Mouse (Mus musculus) left cerebral cortex, adult 11 months (tissue): ENCODE results near the gene Gm45711.
A peak's percentile ranks its signal among the peaks of the same experiment; 100 is the strongest.
"Not testable (repeated sequence)": the region's sequence is repeated elsewhere in the genome, so short reads cannot be mapped to it uniquely, and the experiment has no call there.

Experiments
- DNase-seq: peaks from one replicate; pipeline ENCODE4 v3.0.0; 2022; ENCODE audit warnings: low spot score

The Gm45711 gene

GRCm38 (mm10) chr8:104321267-104321666 is 11.4 kb upstream of the Gm45711 start, which contains the start of gene Gm11020:
Gm11020 (plus strand) TSS chr8:104321567.
- not testable (repeated sequence) for DNase-seq

DNA sequence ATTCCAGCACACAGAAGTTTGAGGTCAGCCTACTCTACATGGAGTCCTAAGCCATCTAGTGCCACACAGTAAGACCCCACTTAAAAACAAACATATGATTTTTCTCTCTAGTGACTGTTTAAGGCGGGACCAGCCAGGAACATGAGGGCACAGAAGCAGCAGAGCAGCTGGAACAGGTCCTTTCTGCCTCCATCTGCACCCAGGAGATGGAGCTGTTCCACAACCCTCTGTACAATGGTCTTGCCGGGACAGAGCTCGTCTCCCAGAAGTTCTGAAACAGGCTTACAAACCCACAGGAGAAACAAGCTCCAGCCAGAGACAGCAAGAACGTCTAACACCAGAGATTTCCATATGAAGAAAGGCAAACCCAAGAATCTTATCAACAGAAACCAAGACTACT is 3.4 kb upstream of the Gm45711 start:
- DNase-seq = no peak

DNA sequence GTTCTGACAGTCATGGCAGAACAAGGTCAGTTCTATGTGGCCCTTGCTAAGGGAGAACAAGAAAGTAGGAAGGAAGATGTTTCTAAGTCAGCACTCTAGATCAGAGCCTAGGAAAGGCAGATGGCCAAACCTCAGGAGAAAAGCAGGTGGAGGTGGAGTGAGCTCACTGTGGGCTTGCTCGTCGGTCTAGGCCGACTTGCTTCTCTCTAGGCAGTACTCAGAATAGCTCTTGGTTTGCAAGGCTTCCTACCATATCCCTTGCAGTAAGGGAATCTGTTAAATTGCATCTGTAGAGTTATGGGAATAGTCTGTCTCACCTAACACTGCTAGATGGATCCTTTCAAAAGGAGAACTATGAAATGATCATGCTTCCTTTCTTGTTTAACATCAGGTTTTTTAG is 2.1 kb upstream of the Gm45711 start:
- DNase-seq = not testable (repeated sequence)

DNA sequence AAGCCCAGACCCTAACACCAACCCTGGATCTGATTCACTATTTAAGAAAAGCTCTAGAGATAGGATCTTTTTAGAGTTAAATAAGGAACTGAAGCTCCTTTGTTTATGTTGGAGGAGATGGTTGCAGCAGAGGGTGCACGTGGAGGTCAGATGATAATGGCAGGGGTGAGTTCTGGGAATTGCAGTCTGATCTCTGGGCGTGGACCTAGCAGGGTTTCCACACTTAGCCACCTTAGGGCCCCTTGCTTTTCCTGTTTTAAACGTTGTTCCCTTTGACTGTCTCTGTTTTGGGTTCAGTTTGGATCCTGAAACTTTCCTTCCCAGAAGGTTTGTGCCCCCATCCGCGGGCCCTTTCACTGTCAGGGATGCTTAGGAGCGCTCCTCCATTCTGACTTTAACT is 1.5 kb downstream of the Gm45711 start:
- DNase-seq = not testable (repeated sequence)

DNA sequence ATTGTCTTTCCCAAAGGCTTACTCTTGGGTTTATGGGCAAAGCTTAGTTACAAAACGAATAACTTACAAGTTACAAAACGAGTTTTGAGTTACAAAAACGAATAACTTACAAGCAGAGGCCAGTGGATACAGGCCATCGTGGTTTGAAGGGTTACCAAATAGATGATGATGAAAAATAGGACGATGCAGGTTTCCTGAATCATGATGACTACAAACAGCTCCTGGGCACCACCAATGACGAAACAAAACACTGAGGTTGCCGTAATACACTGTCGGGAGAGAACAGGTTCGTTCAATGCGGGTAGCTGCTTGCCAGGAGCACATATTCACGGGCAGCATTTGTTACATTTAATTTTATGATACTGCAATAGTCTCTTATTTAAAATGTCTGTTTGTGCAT is 4.9 kb downstream of the Gm45711 start:
- no peak for DNase-seq

DNA sequence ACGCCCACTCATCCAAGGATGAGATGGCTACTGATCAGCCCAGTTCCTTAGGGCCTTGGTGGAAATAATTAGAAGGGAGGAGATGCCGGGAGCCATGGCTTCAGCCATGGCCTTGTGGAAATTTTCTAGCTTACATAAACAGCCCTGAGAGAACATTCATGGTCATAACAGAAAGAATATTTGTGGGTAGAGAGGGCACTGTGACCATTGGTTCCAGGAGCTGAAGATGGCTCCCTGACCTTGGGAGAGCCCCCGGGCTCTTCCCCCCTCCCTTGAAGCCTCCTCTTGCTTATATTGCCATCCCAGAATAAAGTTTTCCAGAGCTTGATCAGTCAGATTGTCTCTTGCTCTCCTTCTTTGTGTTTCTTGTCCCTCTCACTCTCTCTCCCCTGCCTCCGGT is 7.3 kb downstream of the Gm45711 start:
- DNase-seq = not testable (repeated sequence)

GRCm38 (mm10) chr8:104301577-104301976 is 8.3 kb downstream of the Gm45711 start:
- not testable (repeated sequence) for DNase-seq

DNA sequence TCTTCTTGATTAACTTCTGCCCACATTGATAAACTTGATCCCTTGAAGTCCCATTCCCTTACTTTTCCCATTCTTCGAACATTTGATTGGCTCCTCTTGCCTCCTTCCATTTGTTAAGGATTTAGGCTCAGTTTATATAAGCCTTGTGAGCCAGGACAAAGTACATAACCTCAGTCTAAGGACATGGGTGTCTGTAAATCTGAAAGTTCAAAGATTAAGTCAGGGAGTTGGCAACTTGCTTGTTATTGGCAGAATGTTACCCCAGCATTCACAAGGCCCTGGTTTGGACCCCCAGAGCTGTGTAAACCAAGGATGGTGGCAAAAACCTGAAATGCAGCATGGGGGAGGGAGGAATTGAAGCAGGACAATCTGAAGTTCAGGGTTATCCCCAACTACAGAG is 15.5 kb downstream of the Gm45711 start:
- no peak for DNase-seq

DNA sequence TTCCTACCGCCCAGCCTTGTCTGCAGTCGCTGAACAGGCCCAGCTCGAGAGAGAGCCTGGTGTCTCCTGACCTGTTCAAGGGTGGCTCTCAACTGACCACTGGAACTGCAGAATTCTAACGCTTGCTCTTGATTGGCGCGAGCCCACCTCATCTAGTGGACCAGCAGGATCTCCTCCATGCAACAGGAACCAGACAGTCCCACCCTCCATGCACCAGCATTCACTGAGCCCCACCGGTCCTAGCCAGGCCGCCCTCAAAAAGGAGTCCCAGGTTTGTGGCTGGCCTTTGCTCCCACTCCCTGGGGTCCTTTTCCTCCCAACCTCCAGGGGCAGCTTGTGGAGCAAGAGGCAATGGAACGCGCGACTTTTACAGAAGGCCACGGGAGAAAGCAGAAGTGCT is 16.8 kb downstream of the Gm45711 start, which contains the start of gene Cmtm2a:
Gene Cmtm2a, minus strand, starts transcription at position 101 of the 400 bp plus-strand sequence.
- not testable (repeated sequence) for DNase-seq

- no peak for DNase-seq
Measured at GRCm38 (mm10) chr8:104268937-104269440, 40.9 kb downstream of the Gm45711 start.

DNA sequence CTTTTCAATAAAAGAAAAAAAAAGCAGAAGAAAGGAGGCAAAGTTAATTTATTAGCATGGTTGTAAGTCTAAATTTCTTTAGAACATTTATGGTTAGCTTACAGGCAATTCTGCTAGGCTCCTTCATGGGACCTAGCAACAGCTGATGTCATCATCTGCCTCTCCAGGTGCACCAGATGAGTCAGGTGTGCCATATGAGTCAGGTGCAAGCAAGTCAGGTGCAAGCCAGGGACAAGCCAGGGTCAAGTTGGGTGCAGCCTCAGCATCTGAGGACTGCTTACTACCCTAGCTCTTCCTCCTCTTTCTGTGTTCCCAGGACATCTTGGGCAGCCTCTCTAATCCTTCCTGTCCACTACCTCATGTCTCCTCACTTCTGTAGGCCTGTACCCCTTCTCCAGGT is 41.5 kb downstream of the Gm45711 start:
- DNase-seq = no peak

DNA sequence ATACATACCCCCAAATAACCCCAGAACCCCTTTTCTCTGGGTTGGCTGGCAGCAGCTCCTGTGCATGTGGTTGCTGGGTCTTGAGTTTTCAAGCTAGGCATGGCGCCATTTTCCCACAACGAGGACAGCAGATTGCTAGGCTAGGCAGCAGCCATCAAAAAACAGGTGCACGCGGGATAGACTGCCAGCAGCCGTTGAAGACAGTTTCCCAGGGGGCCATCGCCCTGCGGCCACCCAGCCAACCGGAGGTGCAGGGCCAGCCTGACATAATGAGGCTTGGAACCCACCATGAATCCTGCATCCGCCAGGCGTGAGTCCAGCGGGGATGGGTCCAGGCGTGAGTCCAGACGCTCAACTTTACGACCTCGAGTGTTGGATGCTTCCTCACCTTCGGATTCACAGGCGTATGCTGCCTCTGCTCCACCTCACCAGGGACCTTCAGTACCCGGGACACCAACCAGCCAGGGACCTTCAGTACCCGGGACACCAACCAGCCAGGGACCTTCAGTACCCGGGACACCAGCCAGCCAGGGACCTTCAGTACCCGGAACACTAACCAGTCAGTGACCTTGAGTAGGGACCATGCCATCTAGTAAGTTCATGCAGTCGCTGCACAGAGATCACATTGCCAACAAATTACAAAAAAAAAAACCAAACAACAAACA is 45.5 kb downstream of the Gm45711 start:
- not testable (repeated sequence) for DNase-seq

DNA sequence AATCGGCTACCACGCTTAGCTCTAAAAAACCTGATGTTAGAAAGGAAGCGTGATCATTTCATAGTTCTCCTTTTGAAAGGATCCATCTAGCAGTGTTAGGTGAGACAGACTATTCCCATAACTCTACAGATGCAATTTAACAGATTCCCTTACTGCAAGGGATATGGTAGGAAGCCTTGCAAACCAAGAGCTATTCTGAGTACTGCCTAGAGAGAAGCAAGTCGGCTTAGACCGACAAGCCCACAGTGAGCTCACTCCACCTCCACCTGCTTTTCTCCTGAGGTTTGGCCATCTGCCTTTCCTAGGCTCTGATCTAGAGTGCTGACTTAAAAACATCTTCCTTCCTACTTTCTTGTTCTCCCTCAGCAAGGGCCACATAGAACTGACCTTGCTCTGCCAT is 48.1 kb downstream of the Gm45711 start:
- DNase-seq = not testable (repeated sequence)

GRCm38 (mm10) chr8:104253016-104253415 is 56.9 kb downstream of the Gm45711 start:
- DNase-seq = no peak

- no peak for DNase-seq
Measured at GRCm38 (mm10) chr8:104251461-104251860, 58.4 kb downstream of the Gm45711 start.

DNA sequence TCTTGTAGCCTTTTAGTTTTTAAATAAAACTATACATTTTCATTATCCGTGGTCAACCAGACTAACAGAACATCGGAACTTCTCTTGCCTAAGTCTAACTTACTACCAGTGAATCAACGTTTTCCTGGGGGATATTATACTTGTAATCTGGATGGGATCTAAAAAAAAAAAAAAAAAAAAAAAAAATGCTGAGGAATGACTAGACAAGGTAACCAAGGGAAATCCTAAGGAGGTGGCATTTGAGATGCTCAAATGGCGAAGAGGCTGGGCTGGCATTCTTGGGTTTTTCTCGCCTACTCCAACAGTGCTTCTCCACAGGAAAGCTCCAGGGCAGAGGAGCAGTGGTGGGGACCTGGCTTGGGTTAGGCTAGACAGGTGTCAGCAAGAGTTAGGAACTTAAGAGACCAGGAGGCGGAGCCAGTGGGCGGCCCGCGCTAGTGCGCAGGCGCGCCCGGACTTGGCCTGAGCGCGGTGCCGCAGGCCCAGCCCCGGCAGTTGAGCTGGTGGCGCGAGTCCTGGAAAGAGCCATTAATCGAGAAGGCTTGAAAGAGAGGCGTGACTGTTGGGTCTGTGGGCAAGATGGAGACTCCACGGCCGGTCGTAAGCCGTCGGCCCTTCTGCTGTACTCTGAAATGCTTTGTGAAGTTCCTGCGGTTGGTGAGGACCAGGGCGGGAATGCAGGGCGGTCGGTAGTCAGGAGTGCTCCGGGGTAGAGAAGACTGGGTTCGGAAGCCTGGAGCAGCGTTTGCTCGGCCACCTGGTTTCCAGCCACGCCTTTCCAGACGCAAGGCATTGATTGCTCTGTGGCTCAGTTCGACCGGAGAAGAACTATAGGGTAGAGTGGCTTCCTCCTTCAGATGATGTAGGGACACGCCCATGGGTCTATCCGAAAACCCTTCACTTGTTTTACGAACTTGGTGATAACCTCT is 59.2 kb downstream of the Gm45711 start, which contains the start of gene Cklf:
Gene Cklf, plus strand, starts transcription at position 423 of the 929 bp plus-strand sequence.
- peak; percentile 52 for DNase-seq

DNA sequence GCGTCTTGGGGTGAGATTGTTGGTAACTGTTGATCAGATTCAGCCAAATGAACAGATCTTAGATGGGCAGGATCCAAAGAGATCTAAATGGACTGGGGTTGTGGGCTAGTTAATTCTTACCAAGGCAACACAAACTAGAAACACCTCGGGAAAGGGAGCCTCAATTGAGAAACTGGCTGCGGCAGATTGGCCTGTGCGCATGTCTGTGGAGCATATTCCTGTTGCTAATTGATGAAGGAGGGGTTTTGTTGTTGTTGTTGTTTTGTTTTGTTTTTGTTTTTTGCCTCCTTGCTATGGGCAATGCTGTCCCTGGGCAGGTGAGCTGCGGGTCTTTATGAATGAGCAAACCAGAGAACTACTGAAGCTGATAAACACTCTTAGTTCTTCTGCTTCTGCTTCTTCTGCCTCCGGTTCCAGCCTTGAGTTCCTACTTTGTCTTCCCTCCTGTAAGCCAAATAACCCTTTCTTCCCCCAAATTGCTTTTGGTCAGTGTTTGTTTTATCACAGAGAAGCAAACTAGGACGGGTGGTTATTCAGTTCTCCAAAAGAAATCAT is 60.4 kb downstream of the Gm45711 start:
- DNase-seq = no peak

DNA sequence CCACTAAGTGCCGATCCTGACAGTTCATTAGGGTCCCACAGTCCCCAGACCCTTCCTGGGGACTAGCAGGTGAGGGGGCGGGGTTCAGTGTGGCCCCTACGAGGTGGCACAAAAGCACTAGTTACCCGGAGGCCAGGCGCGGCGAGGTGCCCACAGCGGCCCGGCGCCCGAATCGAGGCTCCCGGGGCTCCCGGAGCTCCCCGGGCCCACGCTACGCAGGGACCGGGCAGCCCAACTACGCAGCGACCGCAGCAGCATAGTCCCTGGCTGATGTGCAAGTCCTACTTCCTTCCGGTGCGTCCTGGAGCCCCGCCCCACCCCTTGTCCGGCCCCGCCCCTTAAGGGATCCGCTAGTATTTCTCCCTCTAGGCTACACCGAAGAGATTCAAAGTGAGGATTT is 61.6 kb downstream of the Gm45711 start, which contains the start of gene Tk2:
Gene Tk2, minus strand, starts transcription at position 283 of the 400 bp plus-strand sequence.
- peak; percentile 42 for DNase-seq

DNA sequence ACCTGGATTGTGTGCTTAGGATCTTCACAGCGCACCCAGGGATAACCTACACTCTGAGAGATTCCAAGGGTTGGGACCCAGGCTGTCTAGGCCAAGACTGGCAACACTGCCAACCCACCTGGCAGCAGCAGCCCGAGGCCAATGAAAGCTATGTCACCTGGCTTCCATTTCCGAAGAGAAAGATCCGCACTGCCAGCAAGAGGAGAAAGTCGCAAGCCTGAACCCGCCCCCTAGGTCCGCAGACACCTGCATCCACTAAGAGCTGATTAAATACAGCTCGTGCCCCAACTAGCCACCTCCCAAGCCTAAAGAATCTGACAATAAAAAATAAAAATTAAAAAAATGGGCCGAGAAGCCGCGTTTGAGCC is 62.0 kb downstream of the Gm45711 start:
- no peak for DNase-seq

DNA sequence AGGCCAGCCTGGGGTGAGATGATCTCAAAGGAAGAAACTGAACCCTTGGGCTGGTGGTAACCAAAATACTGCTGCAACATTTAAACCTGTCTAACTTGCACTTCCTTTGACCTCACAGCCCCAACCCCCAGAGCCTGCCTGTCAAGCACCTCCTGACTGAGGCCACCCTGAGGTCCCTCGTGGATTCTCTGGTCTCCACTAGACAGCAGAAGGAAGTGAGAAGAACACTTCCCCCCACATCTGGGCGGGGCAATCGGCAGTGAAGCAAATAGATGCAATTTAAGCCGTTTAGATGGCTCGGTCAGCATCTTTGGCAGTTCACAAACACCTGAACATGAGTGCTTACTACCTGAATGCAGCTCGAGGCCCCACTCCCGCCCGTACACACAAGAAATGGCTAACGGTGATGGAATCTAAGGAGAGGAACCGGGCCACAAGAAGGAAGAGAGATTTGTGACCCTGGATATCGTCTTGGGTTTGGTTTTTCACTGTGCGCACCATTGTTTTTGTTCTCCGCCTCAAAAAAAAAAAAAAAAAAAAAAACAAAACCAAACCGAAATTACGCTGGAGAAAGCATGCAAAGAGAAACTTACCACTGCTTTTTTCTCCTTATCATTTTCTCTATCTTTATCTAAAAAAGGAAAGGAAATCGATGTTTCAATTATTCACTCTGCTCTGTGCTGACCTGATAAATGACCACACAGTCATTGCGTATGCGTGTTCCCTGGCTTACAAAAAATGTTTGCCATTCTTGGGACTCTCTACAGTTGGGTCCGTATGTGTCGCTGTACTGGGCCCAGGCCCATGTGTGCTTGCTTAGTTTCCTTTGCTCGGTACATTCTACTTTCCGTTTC is 62.6 kb downstream of the Gm45711 start:
- no peak for DNase-seq

DNA sequence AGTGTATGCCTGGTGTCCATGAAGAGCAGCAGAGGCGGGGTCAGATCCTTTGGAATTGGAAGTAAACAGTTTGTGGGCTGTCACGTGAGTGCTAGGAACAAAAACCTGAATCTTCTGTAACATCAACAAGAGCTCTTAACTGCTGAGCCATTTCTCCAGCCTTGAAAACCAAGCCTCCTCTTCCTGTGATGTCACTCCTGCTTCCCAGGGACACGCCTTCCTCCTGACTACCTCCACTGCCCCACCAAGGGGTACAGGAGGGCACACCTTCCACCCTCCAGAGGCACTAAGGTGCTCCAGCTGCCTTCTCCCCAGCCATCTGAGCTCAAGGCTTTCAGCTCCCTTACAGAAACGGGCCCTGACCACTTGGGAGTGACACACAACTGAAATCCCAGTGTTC is 63.3 kb downstream of the Gm45711 start:
- DNase-seq = no peak
